Mouse (Mus musculus) testis, postnatal 10 days (tissue): Measurements from ENCODE around the gene Kcnj15.

Experiments used
- DNase-seq: peaks from one replicate; pipeline ENCODE4 v3.0.0; 2021; ENCODE audit warnings: low spot score

The Kcnj15 gene

GRCm38 (mm10) chr16:95245499-95245898 is 11.9 kb upstream of the Kcnj15 start:
- no peak for DNase-seq

- DNase-seq, result no peak
Measured at GRCm38 (mm10) chr16:95248646-95249045, 8.7 kb upstream of the Kcnj15 start.

- DNase-seq, result no peak
Measured at GRCm38 (mm10) chr16:95256648-95257047, 710 bp upstream of the Kcnj15 start.

GRCm38 (mm10) chr16:95258100-95258499 is 742 bp downstream of the Kcnj15 start:
- no peak for DNase-seq

- DNase-seq, result no peak
Measured at GRCm38 (mm10) chr16:95259505-95259904, 2.1 kb downstream of the Kcnj15 start.

- DNase-seq, result no peak
Measured at GRCm38 (mm10) chr16:95260693-95261092, 3.3 kb downstream of the Kcnj15 start.

- DNase-seq, result no peak
Measured at GRCm38 (mm10) chr16:95261807-95262206, 4.4 kb downstream of the Kcnj15 start.

GRCm38 (mm10) chr16:95262706-95263363 is 5.5 kb downstream of the Kcnj15 start:
- no peak for DNase-seq

- DNase-seq, result no peak
Measured at GRCm38 (mm10) chr16:95264324-95264723, 7.0 kb downstream of the Kcnj15 start.

- no peak for DNase-seq
Measured at GRCm38 (mm10) chr16:95267481-95268183, 10.3 kb downstream of the Kcnj15 start.

GRCm38 (mm10) chr16:95269610-95270009 is 12.3 kb downstream of the Kcnj15 start:
- DNase-seq, result no peak

- DNase-seq, result no peak
Measured at GRCm38 (mm10) chr16:95273101-95273500, 15.7 kb downstream of the Kcnj15 start.

GRCm38 (mm10) chr16:95275713-95276502 is 18.6 kb downstream of the Kcnj15 start:
- DNase-seq, result no peak

GRCm38 (mm10) chr16:95279015-95279414 is 21.7 kb downstream of the Kcnj15 start:
- DNase-seq, result no peak

GRCm38 (mm10) chr16:95280338-95280737 is 23.0 kb downstream of the Kcnj15 start:
- no peak for DNase-seq

- DNase-seq, result no peak
Measured at GRCm38 (mm10) chr16:95283369-95283768, 26.0 kb downstream of the Kcnj15 start.

GRCm38 (mm10) chr16:95284085-95284727 is 26.8 kb downstream of the Kcnj15 start:
- no peak for DNase-seq

- DNase-seq, result no peak
Measured at GRCm38 (mm10) chr16:95285043-95285442, 27.7 kb downstream of the Kcnj15 start.

- DNase-seq, result no peak
Measured at GRCm38 (mm10) chr16:95285767-95286166, 28.4 kb downstream of the Kcnj15 start.

- no peak for DNase-seq
Measured at GRCm38 (mm10) chr16:95287656-95288055, 30.3 kb downstream of the Kcnj15 start.

GRCm38 (mm10) chr16:95289375-95289774 is 32.0 kb downstream of the Kcnj15 start:
- DNase-seq, result no peak

- no peak for DNase-seq
Measured at GRCm38 (mm10) chr16:95291450-95292101, 34.2 kb downstream of the Kcnj15 start.
